Mouse (Mus musculus): ENCODE results near the gene Mup14.
"Not testable (repeated sequence)": the region's sequence is repeated elsewhere in the genome, so short reads cannot be mapped to it uniquely, and the experiment has no call there.

The Mup14 gene

DNA sequence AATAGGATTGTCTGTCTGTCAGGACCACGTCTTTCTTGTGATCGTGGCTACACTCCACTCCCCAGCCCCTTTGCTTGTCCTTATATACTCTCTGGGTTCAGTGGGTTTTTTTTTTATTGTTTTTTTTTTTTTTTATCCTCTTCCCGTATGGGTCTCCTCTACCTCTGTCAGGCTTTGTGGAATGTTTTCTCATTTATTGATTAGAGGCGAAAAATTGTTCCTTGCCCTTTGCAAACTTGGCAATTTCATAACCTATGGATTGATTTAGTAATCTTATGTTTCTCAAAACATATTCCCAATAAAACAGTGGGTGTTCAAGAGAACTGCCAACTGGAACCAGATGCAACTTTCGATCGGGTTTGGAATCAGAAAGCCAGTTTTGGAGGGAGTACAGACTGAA, at the start of gene Mup14:
Gene Mup14, minus strand, starts transcription at position 101 of the 400 bp plus-strand sequence.
- DNase-seq: not testable (repeated sequence)

DNA sequence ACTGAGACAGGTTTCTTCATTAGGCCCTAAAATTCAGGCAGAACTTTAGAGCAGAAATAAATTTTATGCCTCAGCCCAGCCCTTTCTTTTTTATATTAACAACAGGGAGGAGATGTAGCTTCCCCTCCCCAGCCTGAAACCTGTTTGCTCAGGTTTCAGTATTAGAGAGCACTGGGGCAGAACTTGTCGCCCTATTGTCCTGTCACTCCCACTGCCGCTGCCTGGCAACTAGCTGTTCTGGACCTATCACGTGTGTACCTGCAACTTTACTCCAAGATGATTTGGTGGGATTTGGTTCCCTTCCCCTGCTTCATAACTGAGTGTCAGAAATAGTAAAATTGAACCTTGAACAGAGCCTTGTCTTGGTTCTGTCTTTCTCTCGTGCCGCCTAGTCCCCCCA, 34.3 kb upstream of the Mup14 start:
- not testable (repeated sequence) for DNase-seq
